Mouse (Mus musculus): ENCODE measurements at regions not wholly inside any gene's neighbourhood (a gene's known extent, or its start where the extent isn't known, plus 50 kb on each side); places are given as distances from the start of the nearest gene placed in this dataset.

DNA sequence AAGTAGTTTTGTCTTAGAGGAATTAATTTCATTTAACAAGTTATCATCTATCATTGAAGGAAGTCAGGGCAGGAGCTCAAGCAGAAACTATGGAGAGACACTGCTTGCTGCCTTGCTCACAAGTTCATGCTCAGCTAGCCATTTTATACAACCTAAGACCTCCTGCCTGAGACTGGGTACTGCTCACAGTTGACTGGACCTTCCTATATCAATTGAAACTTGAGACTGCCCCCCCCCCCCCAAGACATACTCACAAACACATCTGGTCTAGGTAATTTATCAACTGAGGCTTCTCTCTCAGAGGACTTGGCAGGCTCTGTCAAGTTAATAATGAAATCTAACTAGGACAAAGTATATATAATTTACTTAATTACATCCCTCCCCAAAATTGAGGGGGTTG is 84.8 kb upstream of the Arg1 start:
- TF ChIP-seq CTCF (IDR thresholded peaks at IDR 0.05; ENCODE audit: borderline replicate concordance, control insufficient read depth, extremely low read depth, insufficient read depth, low read length, poor library complexity), result no peak
- TF ChIP-seq POLR2A (IDR thresholded peaks at IDR 0.05; ENCODE audit: control insufficient read depth, extremely low read depth, insufficient read depth, low read length, poor library complexity), result no peak
